Comparison of ENCODE assay signal across 22 mouse cellular contexts in genomic region chr2:141722531-141722930, GRCm38 (mm10).
DNase-seq lines count a peak whose midpoint lies in the region; TF ChIP-seq lines count a peak whose summit lies in the region.
"Had no signal": no experiment of that assay in that cellular context is flagged by ENCODE, and none has a peak within 500 bp of the region (broad histone marks: within the 10 kb centered on the region; RNA-seq: fewer than 3 reads in every experiment).

No protein-coding gene starts in this region.

- H3K4me3 ChIP-seq in liver, adult 2 months (ENCODE audit: insufficient read depth, low read depth, low read length): no peak overlapping the region
- H3K4me3 ChIP-seq in midbrain, embryonic 10.5 days: no peak overlapping the region
- H3K4me3 ChIP-seq: embryonic facial prominence, embryonic 12.5 days; embryonic facial prominence, embryonic 15.5 days; heart, embryonic 12.5 days; heart, embryonic 15.5 days; hindbrain, embryonic 10.5 days; hindbrain, embryonic 13.5 days; intestine, embryonic 15.5 days had no signal

- no peaks in the 10 kb centered on the region for H3K36me3 ChIP-seq in liver, adult 2 months (ENCODE audit: control insufficient read depth, insufficient read depth, low read length)
- H3K36me3 ChIP-seq in midbrain, embryonic 10.5 days: no peaks in the 10 kb centered on the region
- H3K36me3 ChIP-seq: embryonic facial prominence, embryonic 12.5 days; embryonic facial prominence, embryonic 15.5 days; heart, embryonic 12.5 days; heart, embryonic 15.5 days; hindbrain, embryonic 10.5 days; hindbrain, embryonic 13.5 days; intestine, embryonic 15.5 days had no signal

- no peak overlapping the region for H3K27ac ChIP-seq in liver, adult 2 months (replicated peaks; ENCODE audit: insufficient read depth, low read depth, low read length)
- no peak overlapping the region for H3K27ac ChIP-seq in midbrain, embryonic 10.5 days (replicated peaks)
- H3K27ac ChIP-seq: embryonic facial prominence, embryonic 12.5 days; embryonic facial prominence, embryonic 15.5 days; heart, embryonic 15.5 days; hindbrain, embryonic 10.5 days; hindbrain, embryonic 13.5 days; intestine, embryonic 15.5 days had no signal

- TF ChIP-seq POLR2A in liver, adult 2 months (IDR thresholded peaks at IDR 0.05; ENCODE audit: extremely low read depth, insufficient read depth, low read length): no peak

- no peaks in the 10 kb centered on the region for H3K4me1 ChIP-seq in liver, adult 2 months (ENCODE audit: control insufficient read depth, insufficient read depth, low read length)
- H3K4me1 ChIP-seq in midbrain, embryonic 10.5 days: no peaks in the 10 kb centered on the region
- H3K4me1 ChIP-seq: embryonic facial prominence, embryonic 12.5 days; embryonic facial prominence, embryonic 15.5 days; heart, embryonic 12.5 days; heart, embryonic 15.5 days; hindbrain, embryonic 10.5 days; hindbrain, embryonic 13.5 days; intestine, embryonic 15.5 days had no signal

- peak; percentile 7 to 15 for DNase-seq in cerebellum, adult 18-20 months
- no peak for DNase-seq in cerebellum, adult 9-11 months
- peak; percentile 3 for DNase-seq in liver, adult 2 months (ENCODE audit: extremely low read depth, low read depth, low spot score)
- no peak for DNase-seq in liver
- peak; percentile 56 to 62 for DNase-seq in cerebellum, postnatal 10 days
- peak; percentile 20 to 29 for DNase-seq in cerebellum, postnatal 36 days
- DNase-seq in B cell, adult 2 months: no peak
- DNase-seq in midbrain, embryonic 10.5 days (ENCODE audit: low spot score): no peak
- DNase-seq: adrenal gland, adult 8-10 months; adrenal gland, postnatal 25 days; gastrocnemius, postnatal 25 days; heart, adult 18-20 months; heart, postnatal 10 days; heart, postnatal 36 days; kidney, adult 11 months had no signal

- H3K9me3 ChIP-seq in midbrain, embryonic 10.5 days (replicated peaks): no peaks in the 10 kb centered on the region
- H3K9me3 ChIP-seq: embryonic facial prominence, embryonic 12.5 days; embryonic facial prominence, embryonic 15.5 days; heart, embryonic 12.5 days; heart, embryonic 15.5 days; hindbrain, embryonic 10.5 days; hindbrain, embryonic 13.5 days; intestine, embryonic 15.5 days had no signal

- no peak for TF ChIP-seq CTCF in liver, adult 2 months (IDR thresholded peaks at IDR 0.05; ENCODE audit: low read depth, low read length)

- H3K27me3 ChIP-seq in liver, adult 2 months (ENCODE audit: control insufficient read depth, insufficient read depth, low read length): no peaks in the 10 kb centered on the region
- no peaks in the 10 kb centered on the region for H3K27me3 ChIP-seq in midbrain, embryonic 10.5 days (ENCODE audit: low read depth, poor library complexity, severe bottlenecking)
- H3K27me3 ChIP-seq: embryonic facial prominence, embryonic 12.5 days; embryonic facial prominence, embryonic 15.5 days; heart, embryonic 12.5 days; heart, embryonic 15.5 days; hindbrain, embryonic 13.5 days; intestine, embryonic 15.5 days had no signal

- WGBS in liver, adult 2 months: 81% methylated on average over 3 of the region's 3 CpGs
- 86% methylated on average over 3 of the region's 3 CpGs for WGBS in midbrain, embryonic 10.5 days

- H3K9ac ChIP-seq in liver, adult 2 months (ENCODE audit: low read depth, low read length): no peak overlapping the region
- H3K9ac ChIP-seq: embryonic facial prominence, embryonic 12.5 days; embryonic facial prominence, embryonic 15.5 days; heart, embryonic 12.5 days; heart, embryonic 15.5 days; hindbrain, embryonic 13.5 days; intestine, embryonic 15.5 days had no signal

- H3K79me2 ChIP-seq in liver, adult 2 months (ENCODE audit: control insufficient read depth, insufficient read depth, low read length): no peaks in the 10 kb centered on the region

Comparison
In these comparisons a context has a peak if more than half of its experiments do, and no peak if none do; other contexts are left out.
1. DNase-seq: peak in cerebellum, adult 18-20 months (2 of 2), liver, adult 2 months (single experiment), cerebellum, postnatal 10 days (2 of 2) and cerebellum, postnatal 36 days (2 of 2); none in cerebellum, adult 9-11 months (single experiment), liver (single experiment), B cell, adult 2 months (0 of 2) and midbrain, embryonic 10.5 days (single experiment).